Mouse (Mus musculus): ENCODE data around the gene Syne3. TPM values are rescaled to one million over a fixed set of nuclear protein-coding genes. Genes with fewer than 3 reads are reported as not detected.
A peak's percentile ranks its signal among the peaks of the same experiment; 100 is the strongest.

The Syne3 gene
- polyA plus RNA-seq, 1 experiment from 2014 or later = 0.74 TPM

GRCm38 (mm10) chr12:104904138-104904537 lies 105.5 kb downstream of the Syne3 start:
- Histone ChIP-seq H3K27me3 (ENCODE audit: control insufficient read depth, insufficient read depth, low read depth, low read length) (no peaks in the 10 kb centered on the region), H3K36me3 (ENCODE audit: control insufficient read depth, insufficient read depth, low read length) (no peaks in the 10 kb centered on the region), H3K27ac (ENCODE audit: low read length) (no peak overlapping the region), H3K4me3 (ENCODE audit: low read length) (no peak overlapping the region), H3K4me1 (replicated peaks; ENCODE audit: control insufficient read depth, insufficient read depth, low read length) (no peaks in the 10 kb centered on the region; the same call in 1 of the 2 replicates), H3K4me2 (ENCODE audit: low read depth, low read length) (no peak overlapping the region), H3K9me3 (ENCODE audit: control insufficient read depth, low read length) (no peaks in the 10 kb centered on the region), H3K9ac (ENCODE audit: low read length) (no peak overlapping the region)
- ATAC-seq (ENCODE audit: low read depth) = peak; percentile 48
- 7% methylated on average over 5 of the region's 5 CpGs for WGBS

- Histone ChIP-seq H3K4me1 (replicated peaks; ENCODE audit: control insufficient read depth, insufficient read depth, low read length) (no peaks in the 10 kb centered on the region; the same call in 1 of the 2 replicates), H3K36me3 (ENCODE audit: control insufficient read depth, insufficient read depth, low read length) (no peaks in the 10 kb centered on the region), H3K27me3 (ENCODE audit: control insufficient read depth, insufficient read depth, low read depth, low read length) (no peaks in the 10 kb centered on the region), H3K27ac (ENCODE audit: low read length) (no peak overlapping the region), H3K4me2 (ENCODE audit: low read depth, low read length) (no peak overlapping the region), H3K9ac (ENCODE audit: low read length) (no peak overlapping the region), H3K4me3 (ENCODE audit: low read length) (no peak overlapping the region), H3K9me3 (ENCODE audit: control insufficient read depth, low read length) (no peaks in the 10 kb centered on the region)
- ATAC-seq (ENCODE audit: low read depth) = no peak
- 75% methylated on average over 13 of the region's 13 CpGs for WGBS
These were observed 107.1 kb downstream of the Syne3 start for GRCm38 (mm10) chr12:104902392-104903053.

- Histone ChIP-seq H3K27me3 (ENCODE audit: control insufficient read depth, insufficient read depth, low read depth, low read length) (no peaks in the 10 kb centered on the region), H3K4me2 (ENCODE audit: low read depth, low read length) (no peak overlapping the region), H3K27ac (ENCODE audit: low read length) (no peak overlapping the region), H3K9me3 (ENCODE audit: control insufficient read depth, low read length) (no peaks in the 10 kb centered on the region), H3K9ac (ENCODE audit: low read length) (no peak overlapping the region), H3K4me1 (replicated peaks; ENCODE audit: control insufficient read depth, insufficient read depth, low read length) (peaks cover 3% of the 10 kb centered on the region), H3K36me3 (ENCODE audit: control insufficient read depth, insufficient read depth, low read length) (no peaks in the 10 kb centered on the region), H3K4me3 (ENCODE audit: low read length) (no peak overlapping the region)
- ATAC-seq (ENCODE audit: low read depth) = no peak
- WGBS = 50% methylated on average over 8 of the region's 8 CpGs
These were observed 108.3 kb downstream of the Syne3 start for GRCm38 (mm10) chr12:104901320-104901719.

GRCm38 (mm10) chr12:104899835-104900234 lies 109.8 kb downstream of the Syne3 start:
- Histone ChIP-seq H3K9ac (ENCODE audit: low read length) (no peak overlapping the region), H3K4me3 (ENCODE audit: low read length) (no peak overlapping the region), H3K27ac (ENCODE audit: low read length) (no peak overlapping the region), H3K27me3 (ENCODE audit: control insufficient read depth, insufficient read depth, low read depth, low read length) (no peaks in the 10 kb centered on the region), H3K4me1 (replicated peaks; ENCODE audit: control insufficient read depth, insufficient read depth, low read length) (peaks cover 3% of the 10 kb centered on the region), H3K36me3 (ENCODE audit: control insufficient read depth, insufficient read depth, low read length) (no peaks in the 10 kb centered on the region), H3K4me2 (ENCODE audit: low read depth, low read length) (no peak overlapping the region), H3K9me3 (ENCODE audit: control insufficient read depth, low read length) (no peaks in the 10 kb centered on the region)
- ATAC-seq (ENCODE audit: low read depth) = no peak
- 45% methylated on average over 3 of the region's 3 CpGs for WGBS

GRCm38 (mm10) chr12:104899161-104899560 lies 110.4 kb downstream of the Syne3 start:
- Histone ChIP-seq H3K4me1 (replicated peaks; ENCODE audit: control insufficient read depth, insufficient read depth, low read length) (peaks cover 3% of the 10 kb centered on the region), H3K4me2 (ENCODE audit: low read depth, low read length) (no peak overlapping the region), H3K9ac (ENCODE audit: low read length) (no peak overlapping the region), H3K9me3 (ENCODE audit: control insufficient read depth, low read length) (no peaks in the 10 kb centered on the region), H3K27ac (ENCODE audit: low read length) (no peak overlapping the region), H3K27me3 (ENCODE audit: control insufficient read depth, insufficient read depth, low read depth, low read length) (no peaks in the 10 kb centered on the region), H3K4me3 (ENCODE audit: low read length) (no peak overlapping the region), H3K36me3 (ENCODE audit: control insufficient read depth, insufficient read depth, low read length) (no peaks in the 10 kb centered on the region)
- ATAC-seq (ENCODE audit: low read depth) = no peak
- 37% methylated on average over 11 of the region's 11 CpGs for WGBS

GRCm38 (mm10) chr12:104898718-104899117 lies 110.9 kb downstream of the Syne3 start:
- Histone ChIP-seq H3K36me3 (ENCODE audit: control insufficient read depth, insufficient read depth, low read length) (no peaks in the 10 kb centered on the region), H3K4me3 (ENCODE audit: low read length) (no peak overlapping the region), H3K4me2 (ENCODE audit: low read depth, low read length) (no peak overlapping the region), H3K27ac (ENCODE audit: low read length) (no peak overlapping the region), H3K4me1 (replicated peaks; ENCODE audit: control insufficient read depth, insufficient read depth, low read length) (peaks cover 3% of the 10 kb centered on the region), H3K27me3 (ENCODE audit: control insufficient read depth, insufficient read depth, low read depth, low read length) (no peaks in the 10 kb centered on the region), H3K9ac (ENCODE audit: low read length) (no peak overlapping the region), H3K9me3 (ENCODE audit: control insufficient read depth, low read length) (no peaks in the 10 kb centered on the region)
- WGBS = 71% methylated on average over 9 of the region's 9 CpGs
- no peak for ATAC-seq (ENCODE audit: low read depth)

- Histone ChIP-seq H3K4me2 (ENCODE audit: low read depth, low read length) (no peak overlapping the region), H3K9ac (ENCODE audit: low read length) (no peak overlapping the region), H3K4me1 (replicated peaks; ENCODE audit: control insufficient read depth, insufficient read depth, low read length) (peaks cover 3% of the 10 kb centered on the region), H3K27me3 (ENCODE audit: control insufficient read depth, insufficient read depth, low read depth, low read length) (no peaks in the 10 kb centered on the region), H3K9me3 (ENCODE audit: control insufficient read depth, low read length) (no peaks in the 10 kb centered on the region), H3K36me3 (ENCODE audit: control insufficient read depth, insufficient read depth, low read length) (no peaks in the 10 kb centered on the region), H3K4me3 (ENCODE audit: low read length) (no peak overlapping the region), H3K27ac (ENCODE audit: low read length) (peak overlapping the region; percentile 83)
- 43% methylated on average over 8 of the region's 8 CpGs for WGBS
- ATAC-seq (ENCODE audit: low read depth) = peak; percentile 79
These were observed 112.5 kb downstream of the Syne3 start for GRCm38 (mm10) chr12:104897051-104897618.

- no peaks in the 10 kb centered on the region for H3K36me3 ChIP-seq (ENCODE audit: control insufficient read depth, insufficient read depth, low read length)
- H3K4me2 ChIP-seq (ENCODE audit: low read depth, low read length) = no peak overlapping the region
- ATAC-seq (ENCODE audit: low read depth) = peak; percentile 85
- no peak overlapping the region for H3K9ac ChIP-seq (ENCODE audit: low read length)
- H3K27me3 ChIP-seq (ENCODE audit: control insufficient read depth, insufficient read depth, low read depth, low read length) = no peaks in the 10 kb centered on the region
- no peaks in the 10 kb centered on the region for H3K9me3 ChIP-seq (ENCODE audit: control insufficient read depth, low read length)
- 32% methylated on average over 16 of the region's 16 CpGs for WGBS
- peaks cover 3% of the 10 kb centered on the region for H3K4me1 ChIP-seq (replicated peaks; ENCODE audit: control insufficient read depth, insufficient read depth, low read length)
- no peak overlapping the region for H3K4me3 ChIP-seq (ENCODE audit: low read length)
- H3K27ac ChIP-seq (ENCODE audit: low read length) = peak overlapping the region; percentile 83
These were observed 113.0 kb downstream of the Syne3 start for GRCm38 (mm10) chr12:104896640-104897039.

GRCm38 (mm10) chr12:104892245-104892644 lies 117.4 kb downstream of the Syne3 start:
- no peaks in the 10 kb centered on the region for H3K27me3 ChIP-seq (ENCODE audit: control insufficient read depth, insufficient read depth, low read depth, low read length)
- H3K36me3 ChIP-seq (ENCODE audit: control insufficient read depth, insufficient read depth, low read length) = no peaks in the 10 kb centered on the region
- no peak for ATAC-seq (ENCODE audit: low read depth)
- H3K9ac ChIP-seq (ENCODE audit: low read length) = no peak overlapping the region
- no peak overlapping the region for H3K4me2 ChIP-seq (ENCODE audit: low read depth, low read length)
- H3K27ac ChIP-seq (ENCODE audit: low read length) = no peak overlapping the region
- no peak overlapping the region for H3K4me3 ChIP-seq (ENCODE audit: low read length)
- 85% methylated on average over 3 of the region's 3 CpGs for WGBS
- no peaks in the 10 kb centered on the region for H3K9me3 ChIP-seq (ENCODE audit: control insufficient read depth, low read length)
- peaks cover 2% of the 10 kb centered on the region for H3K4me1 ChIP-seq (replicated peaks; ENCODE audit: control insufficient read depth, insufficient read depth, low read length)

All from lung, embryonic 16.5 days (tissue).